Mouse (Mus musculus) stomach, embryonic 16.5 days (tissue): ENCODE data around the gene Itpkb. TPM values are rescaled to one million over a fixed set of nuclear protein-coding genes. Genes with fewer than 3 reads are reported as not detected.
A peak's percentile ranks its signal among the peaks of the same experiment; 100 is the strongest.

ENCODE experiments used
- ATAC-seq: fragments of 200-750 bp; cut with Nextera tagmentation; 2 replicates; pipeline ENCODE4 v1.8.0; 2017; ENCODE audit warnings: moderate number of reproducible peaks, moderate TSS enrichment; ENCODE audit not compliant: insufficient read depth, low FRiP score
- H3K27ac ChIP-seq: fragments of 300-500 bp; sonication (generic); 2 replicates; pipeline ENCODE4 v1.5.1; 2014; ENCODE audit warnings: low read length
- H3K27me3 ChIP-seq: fragments of 300-500 bp; sonication (generic); 2 replicates; pipeline ENCODE4 v1.6.1; 2014; ENCODE audit warnings: low read length, control low read depth, mixed read lengths; ENCODE audit not compliant: control insufficient read depth, insufficient read depth
- H3K36me3 ChIP-seq: fragments of 300-500 bp; sonication (generic); 2 replicates; pipeline ENCODE4 v1.6.1; 2014; ENCODE audit warnings: low read length; ENCODE audit not compliant: control insufficient read depth, insufficient read depth
- H3K4me1 ChIP-seq: fragments of 300-500 bp; sonication (generic); 2 replicates; pipeline ENCODE4 v1.6.1; 2014; ENCODE audit warnings: low read length, control low read depth, mixed read lengths; ENCODE audit not compliant: control insufficient read depth, insufficient read depth
- H3K4me2 ChIP-seq: fragments of 300-500 bp; sonication (generic); 2 replicates; pipeline ENCODE4 v1.6.1; 2014; ENCODE audit warnings: low read depth, low read length, mixed read lengths
- H3K4me3 ChIP-seq: fragments of 300-500 bp; sonication (generic); replicated peaks from 2 replicates; pipeline ENCODE4 v1.5.1; 2014; ENCODE audit warnings: mild to moderate bottlenecking, low read length
- H3K9ac ChIP-seq: fragments of 300-500 bp; sonication (generic); 2 replicates; pipeline ENCODE4 v1.6.1; 2014; ENCODE audit warnings: low read length
- H3K9me3 ChIP-seq: fragments of 300-500 bp; sonication (generic); replicated peaks from 2 replicates; pipeline ENCODE4 v1.6.1; 2016; ENCODE audit warnings: low read length, control low read depth; ENCODE audit not compliant: control insufficient read depth
- WGBS: fragments of 180-500 bp; shearing (Covaris S2); extraction: QIAGEN DNeasy Blood & Tissue Kit; methylation state at CpG from one replicate; pipeline ENCODE4 v1.1.7; 2014; 5-methylcytosine and 5-hydroxymethylcytosine counted together
- polyA plus RNA-seq: library from polyadenylated mRNA; unstranded; fragments of >200 nt; fragmentation: Nextera tagmentation; extraction: Ambion mirVana; gene quantifications from 2 replicates; pipeline ENCODE4 v1.2.1, GENCODE M21; 2015

The Itpkb gene
- polyA plus RNA-seq, 1 experiment from 2014 or later, result 7.2 TPM

DNA sequence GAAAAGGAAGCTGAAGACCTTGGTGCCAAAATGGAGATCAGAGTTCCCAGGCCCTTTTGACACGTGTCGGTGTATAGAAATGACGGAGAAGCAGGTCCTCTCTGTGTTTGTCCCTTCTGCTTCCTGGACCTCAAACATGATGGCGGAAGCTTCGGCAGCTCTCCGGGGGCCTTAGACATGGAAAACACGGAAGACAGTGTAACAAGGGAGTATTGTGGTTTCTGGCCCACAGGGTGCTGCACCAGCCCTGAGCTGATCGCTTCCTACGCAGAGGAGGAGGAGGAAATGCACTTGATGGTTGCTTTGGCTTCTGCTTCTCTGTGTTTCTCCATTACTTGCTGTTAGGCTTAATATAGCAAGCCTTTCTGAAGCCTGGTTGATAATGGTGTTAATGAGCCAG lies 34.2 kb upstream of the Itpkb start:
- Histone ChIP-seq H3K4me2 (no peak overlapping the region), H3K9ac (no peak overlapping the region), H3K36me3 (no peaks in the 10 kb centered on the region), H3K9me3 (no peaks in the 10 kb centered on the region), H3K4me1 (peaks cover 7% of the 10 kb centered on the region), H3K27ac (no peak overlapping the region), H3K4me3 (no peak overlapping the region), H3K27me3 (no peaks in the 10 kb centered on the region)
- no peak for ATAC-seq
- WGBS, result 82% methylated on average over 9 of the region's 9 CpGs

DNA sequence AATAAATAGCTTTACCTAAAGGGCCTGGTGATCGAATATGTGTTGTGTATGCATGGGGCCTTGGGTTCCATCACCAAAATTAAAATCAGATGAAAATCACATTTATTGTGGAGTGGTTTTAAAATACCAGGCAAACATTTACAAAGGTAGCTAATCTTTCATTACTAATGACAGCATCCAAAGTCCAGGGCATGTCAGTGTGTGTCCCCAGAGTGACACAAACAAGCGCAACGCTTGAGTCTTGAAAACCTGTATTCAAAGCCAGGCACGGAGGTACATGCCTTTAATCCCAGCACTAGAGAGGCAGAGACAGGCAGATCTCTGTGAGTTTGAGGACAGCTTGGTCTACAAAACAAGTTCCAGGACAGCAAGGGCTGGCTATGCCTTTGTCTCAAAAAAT lies 30.6 kb upstream of the Itpkb start:
- H3K27ac ChIP-seq, result no peak overlapping the region
- H3K9ac ChIP-seq, result no peak overlapping the region
- no peaks in the 10 kb centered on the region for H3K9me3 ChIP-seq
- H3K27me3 ChIP-seq, result no peaks in the 10 kb centered on the region
- no peak overlapping the region for H3K4me3 ChIP-seq
- peaks cover 22% of the 10 kb centered on the region for H3K4me1 ChIP-seq
- WGBS, result 81% methylated on average over 4 of the region's 4 CpGs
- no peak for ATAC-seq
- H3K36me3 ChIP-seq, result no peaks in the 10 kb centered on the region
- H3K4me2 ChIP-seq, result no peak overlapping the region

DNA sequence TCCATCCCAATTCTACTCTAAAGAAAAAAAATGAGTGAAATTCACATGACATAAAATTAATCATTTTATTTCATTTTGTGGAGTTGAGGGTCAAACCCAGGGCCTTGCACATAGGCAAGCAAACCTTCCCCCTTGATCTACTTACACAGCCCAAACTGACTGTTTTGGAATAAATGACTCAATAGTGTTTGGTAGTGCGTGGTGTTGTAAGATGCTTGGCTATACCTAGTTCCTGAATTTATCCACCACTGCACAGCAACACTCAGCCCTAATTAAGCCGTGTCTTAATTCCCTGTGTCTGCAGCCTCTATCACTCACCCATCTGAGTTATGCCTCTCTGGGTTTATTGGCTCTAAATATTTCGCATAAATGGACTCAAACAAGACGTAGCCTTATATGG lies 30.0 kb upstream of the Itpkb start:
- Histone ChIP-seq H3K27ac (no peak overlapping the region), H3K9me3 (no peaks in the 10 kb centered on the region), H3K4me2 (no peak overlapping the region), H3K36me3 (no peaks in the 10 kb centered on the region), H3K4me3 (no peak overlapping the region), H3K9ac (no peak overlapping the region), H3K27me3 (no peaks in the 10 kb centered on the region), H3K4me1 (peaks cover 22% of the 10 kb centered on the region)
- WGBS, result 82% methylated on average over 4 of the region's 4 CpGs
- ATAC-seq, result no peak

DNA sequence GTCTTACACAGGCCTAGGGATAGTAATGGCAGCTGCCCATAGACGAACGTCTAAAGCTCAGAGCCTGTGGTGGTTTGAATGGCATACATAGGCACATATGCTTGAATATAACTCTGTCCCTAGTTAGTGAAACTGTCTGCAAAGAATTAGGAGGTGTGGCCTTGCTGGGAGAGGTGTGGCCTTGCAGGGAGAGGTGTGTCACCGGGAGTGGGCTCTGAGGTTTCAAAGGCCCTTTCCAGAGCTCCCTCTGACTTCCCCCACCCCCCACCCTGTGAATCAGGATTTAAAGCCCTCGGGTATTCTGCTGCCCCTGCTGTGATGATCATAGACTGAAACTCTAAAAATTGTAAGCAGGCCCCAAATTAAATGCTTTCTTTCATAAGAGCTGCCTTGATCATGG lies 29.3 kb upstream of the Itpkb start:
- H3K9me3 ChIP-seq, result no peaks in the 10 kb centered on the region
- H3K4me1 ChIP-seq, result peaks cover 22% of the 10 kb centered on the region
- no peaks in the 10 kb centered on the region for H3K36me3 ChIP-seq
- WGBS, result 33% methylated on average over 4 of the region's 4 CpGs
- no peak overlapping the region for H3K4me2 ChIP-seq
- H3K9ac ChIP-seq, result no peak overlapping the region
- no peaks in the 10 kb centered on the region for H3K27me3 ChIP-seq
- H3K4me3 ChIP-seq, result no peak overlapping the region
- no peak overlapping the region for H3K27ac ChIP-seq
- no peak for ATAC-seq

DNA sequence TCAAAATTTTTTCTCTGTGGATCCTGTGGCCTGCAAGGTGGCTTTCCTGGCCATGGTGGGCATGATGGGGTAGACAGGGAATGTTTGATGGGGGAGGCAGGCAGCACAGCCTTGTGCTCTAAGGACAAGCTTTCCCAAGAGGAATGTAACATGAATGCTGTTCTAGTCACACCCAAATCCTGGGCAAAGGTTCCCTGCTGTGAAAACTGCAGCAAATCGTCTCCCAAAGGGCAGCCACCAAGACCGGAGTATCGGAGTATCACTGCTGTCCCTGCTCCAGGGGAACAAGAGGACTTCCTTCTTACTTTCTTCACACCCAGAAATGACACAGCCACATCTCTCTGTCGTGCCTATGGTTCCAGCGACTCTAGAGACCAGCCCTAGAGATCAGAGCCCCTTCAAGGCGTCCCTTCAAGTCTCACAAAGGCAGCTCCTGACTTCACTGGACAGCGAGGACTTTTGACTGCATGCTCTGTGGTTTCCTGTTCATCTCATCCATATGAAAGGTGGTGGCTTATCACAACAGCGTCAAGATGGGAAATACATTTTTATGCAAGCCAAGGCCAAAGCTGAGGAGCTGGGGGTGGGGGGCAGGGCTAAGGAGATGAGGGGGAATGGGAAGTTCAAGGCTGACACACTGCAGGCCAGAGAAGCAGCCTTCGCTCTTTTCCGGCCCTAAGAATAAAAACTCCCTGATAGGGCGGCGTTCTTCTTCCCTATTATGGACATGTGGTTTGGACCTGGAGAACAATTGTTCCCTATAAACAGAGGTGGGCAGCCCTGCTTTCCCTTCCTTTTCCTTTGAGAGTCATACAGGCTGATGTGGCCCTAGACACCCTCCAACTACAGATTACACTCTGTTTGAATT lies 27.8 kb upstream of the Itpkb start:
- peaks cover 32% of the 10 kb centered on the region for H3K4me1 ChIP-seq
- no peaks in the 10 kb centered on the region for H3K36me3 ChIP-seq
- H3K27ac ChIP-seq, result peak overlapping the region; percentile 74
- ATAC-seq, result peak; percentile 55; the same call in 1 of the 2 replicates
- H3K9ac ChIP-seq, result peak overlapping the region; percentile 40; the same call in 1 of the 2 replicates
- H3K4me2 ChIP-seq, result 0 out of 2 replicates have a peak overlapping the region, but pooled peaks have one; percentile 7
- no peaks in the 10 kb centered on the region for H3K27me3 ChIP-seq
- WGBS, result 49% methylated on average over 12 of the region's 12 CpGs
- H3K4me3 ChIP-seq, result no peak overlapping the region
- no peaks in the 10 kb centered on the region for H3K9me3 ChIP-seq

DNA sequence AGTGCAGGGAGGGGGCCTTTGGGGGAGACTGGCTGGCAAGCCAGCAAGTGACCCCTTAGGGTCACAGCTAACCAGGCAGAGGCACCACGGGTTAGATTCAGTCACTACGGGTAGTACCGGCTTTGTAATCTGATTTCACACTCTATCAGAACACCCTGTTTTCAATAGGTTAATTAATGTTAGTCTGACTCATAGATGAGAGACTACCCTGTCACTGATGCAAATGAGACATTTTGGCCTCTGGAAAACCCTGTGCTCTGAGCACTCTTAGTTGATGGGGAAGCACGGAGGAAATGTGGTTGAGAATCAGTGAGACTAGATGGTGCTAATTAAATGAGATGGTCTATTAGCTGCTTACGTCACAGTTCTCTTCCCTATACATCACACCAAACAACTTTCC lies 26.7 kb upstream of the Itpkb start:
- Histone ChIP-seq H3K9me3 (no peaks in the 10 kb centered on the region), H3K4me2 (no peak overlapping the region), H3K4me3 (no peak overlapping the region), H3K27ac (peak overlapping the region; percentile 74; the same call in 1 of the 2 replicates), H3K36me3 (no peaks in the 10 kb centered on the region), H3K9ac (no peak overlapping the region), H3K4me1 (peaks cover 41% of the 10 kb centered on the region), H3K27me3 (no peaks in the 10 kb centered on the region)
- 72% methylated on average over 5 of the region's 5 CpGs for WGBS
- ATAC-seq, result no peak

DNA sequence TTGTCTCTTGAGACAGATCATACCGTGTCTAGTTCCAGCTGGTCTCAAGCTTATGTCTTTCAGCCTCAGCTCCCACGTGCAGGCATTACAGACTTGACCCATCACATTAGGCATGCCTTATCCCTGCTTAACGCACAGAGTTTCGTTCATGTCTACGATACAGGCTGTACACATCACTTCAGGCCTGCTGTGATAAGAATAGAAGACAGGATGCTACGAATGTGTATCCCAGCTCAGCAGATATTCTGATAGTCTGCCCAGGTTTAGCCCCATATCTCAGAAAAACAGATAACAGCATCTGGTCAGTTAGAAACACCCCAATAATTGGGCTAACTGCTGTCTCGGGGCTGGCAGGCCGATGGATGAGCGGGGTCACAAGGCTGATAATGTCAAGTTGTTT lies 23.4 kb upstream of the Itpkb start:
- Histone ChIP-seq H3K27ac (peak overlapping the region; percentile 64; the same call in 1 of the 2 replicates), H3K4me1 (peaks cover 27% of the 10 kb centered on the region), H3K36me3 (no peaks in the 10 kb centered on the region), H3K4me2 (no peak overlapping the region), H3K4me3 (no peak overlapping the region), H3K27me3 (no peaks in the 10 kb centered on the region), H3K9me3 (no peaks in the 10 kb centered on the region), H3K9ac (no peak overlapping the region)
- 61% methylated on average over 9 of the region's 9 CpGs for WGBS
- no peak for ATAC-seq

DNA sequence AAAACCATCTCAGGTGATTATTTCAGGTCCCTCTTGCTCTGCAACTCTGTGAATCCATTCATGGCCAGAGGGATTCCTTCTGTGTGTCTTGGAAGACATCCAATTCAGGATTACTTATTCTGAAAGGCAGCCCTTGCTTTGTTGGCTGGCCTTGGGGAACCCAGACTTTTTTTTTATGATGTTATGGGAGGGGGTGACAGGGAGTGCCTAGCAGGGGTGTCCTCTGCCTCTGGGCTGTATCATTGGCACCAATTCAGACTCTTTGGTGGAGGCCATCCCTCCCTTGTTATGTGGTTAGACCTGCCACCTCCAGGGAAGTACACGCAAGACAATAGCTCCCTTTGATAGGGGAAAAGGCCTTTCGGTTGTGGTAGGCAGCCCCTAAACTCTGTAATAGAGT lies 22.6 kb upstream of the Itpkb start:
- H3K4me2 ChIP-seq, result no peak overlapping the region
- no peaks in the 10 kb centered on the region for H3K9me3 ChIP-seq
- peaks cover 20% of the 10 kb centered on the region for H3K4me1 ChIP-seq
- H3K9ac ChIP-seq, result no peak overlapping the region
- WGBS, result 50% methylated on average over 2 of the region's 2 CpGs
- H3K36me3 ChIP-seq, result no peaks in the 10 kb centered on the region
- peak; percentile 47; the same call in 1 of the 2 replicates for ATAC-seq
- H3K27ac ChIP-seq, result peak overlapping the region; percentile 64
- no peak overlapping the region for H3K4me3 ChIP-seq
- no peaks in the 10 kb centered on the region for H3K27me3 ChIP-seq

DNA sequence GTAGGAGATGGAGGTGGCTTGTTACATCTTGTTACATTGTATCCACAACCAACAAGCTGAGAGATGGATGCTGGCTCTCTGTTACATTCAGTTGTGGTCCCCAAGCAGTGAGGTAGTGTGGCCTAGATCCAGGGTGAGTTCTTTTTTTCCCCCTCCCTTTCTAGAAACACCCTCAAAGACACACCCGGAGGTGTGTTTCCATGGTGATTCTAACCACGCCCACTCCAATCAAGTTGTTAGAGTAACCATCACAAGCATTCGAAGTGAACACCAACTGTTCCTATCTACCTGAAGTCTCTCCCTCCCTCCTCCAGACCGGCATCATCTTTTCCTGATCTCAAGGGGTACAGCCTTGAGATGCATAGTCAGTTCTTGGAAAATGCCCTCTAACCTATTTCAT lies 21.4 kb upstream of the Itpkb start:
- Histone ChIP-seq H3K27me3 (no peaks in the 10 kb centered on the region), H3K4me3 (no peak overlapping the region), H3K4me2 (no peak overlapping the region), H3K9ac (no peak overlapping the region), H3K9me3 (no peaks in the 10 kb centered on the region), H3K4me1 (peaks cover 29% of the 10 kb centered on the region), H3K36me3 (no peaks in the 10 kb centered on the region), H3K27ac (no peak overlapping the region)
- 61% methylated on average over 4 of the region's 4 CpGs for WGBS
- ATAC-seq, result no peak
